Mouse (Mus musculus): ENCODE data around the gene Kcp.
A peak's percentile ranks its signal among the peaks of the same experiment; 100 is the strongest.

Kcp gene

GRCm38 (mm10) chr6:29463388-29463787 lies 44.4 kb downstream of the Kcp start:
- DNase-seq (ENCODE audit: low spot score) = no peak

GRCm38 (mm10) chr6:29461502-29461901 lies 46.2 kb downstream of the Kcp start:
- no peak for DNase-seq (ENCODE audit: low spot score)

GRCm38 (mm10) chr6:29450667-29451066 lies 57.1 kb downstream of the Kcp start:
- DNase-seq (ENCODE audit: low spot score) = no peak

GRCm38 (mm10) chr6:29449858-29450257 lies 57.9 kb downstream of the Kcp start:
- no peak for DNase-seq (ENCODE audit: low spot score)

GRCm38 (mm10) chr6:29445354-29445753 lies 62.4 kb downstream of the Kcp start:
- no peak for DNase-seq (ENCODE audit: low spot score)

GRCm38 (mm10) chr6:29444773-29445172 lies 63.0 kb downstream of the Kcp start:
- no peak for DNase-seq (ENCODE audit: low spot score)

- DNase-seq (ENCODE audit: low spot score) = no peak
Observed at GRCm38 (mm10) chr6:29439789-29440188, 68.0 kb downstream of the Kcp start.

- no peak for DNase-seq (ENCODE audit: low spot score)
Observed at GRCm38 (mm10) chr6:29439251-29439650, 68.5 kb downstream of the Kcp start.

GRCm38 (mm10) chr6:29436461-29436934 lies 71.3 kb downstream of the Kcp start:
- DNase-seq (ENCODE audit: low spot score) = peak; percentile 38

GRCm38 (mm10) chr6:29435940-29436451 lies 71.8 kb downstream of the Kcp start:
- peak; percentile 32 for DNase-seq (ENCODE audit: low spot score)

GRCm38 (mm10) chr6:29434911-29435691 lies 72.7 kb downstream of the Kcp start:
- DNase-seq (ENCODE audit: low spot score) = peak; percentile 39

GRCm38 (mm10) chr6:29433804-29434795 lies 73.7 kb downstream of the Kcp start:
- peak; percentile 36 for DNase-seq (ENCODE audit: low spot score)

- peak; percentile 49 for DNase-seq (ENCODE audit: low spot score)
Observed at GRCm38 (mm10) chr6:29433038-29433803, 74.5 kb downstream of the Kcp start, which contains the start of gene Flnc. Gene Flnc (plus strand): TSS chr6:29433256.

GRCm38 (mm10) chr6:29432676-29433037 lies 75.1 kb downstream of the Kcp start:
- no peak for DNase-seq (ENCODE audit: low spot score)

- DNase-seq (ENCODE audit: low spot score) = no peak
Observed at GRCm38 (mm10) chr6:29432156-29432555, 75.6 kb downstream of the Kcp start.

GRCm38 (mm10) chr6:29431473-29431872 lies 76.3 kb downstream of the Kcp start:
- no peak for DNase-seq (ENCODE audit: low spot score)

- DNase-seq (ENCODE audit: low spot score) = no peak
Observed at GRCm38 (mm10) chr6:29430681-29431420, 76.9 kb downstream of the Kcp start.

- no peak for DNase-seq (ENCODE audit: low spot score)
Observed at GRCm38 (mm10) chr6:29428171-29428570, 79.6 kb downstream of the Kcp start.

- no peak for DNase-seq (ENCODE audit: low spot score)
Observed at GRCm38 (mm10) chr6:29426331-29426730, 81.4 kb downstream of the Kcp start.

GRCm38 (mm10) chr6:29425118-29425517 lies 82.6 kb downstream of the Kcp start:
- no peak for DNase-seq (ENCODE audit: low spot score)
